Mouse (Mus musculus) megakaryocyte, embryonic 14.5 days (primary cell): ENCODE data around the gene Cped1.

Source experiments
- FLI1 ChIP-seq: IDR thresholded peaks from 2 replicates; pipeline ENCODE4 v1.6.1; 2012; ENCODE audit warnings: low read length, inconsistent platforms, mixed read lengths
- GATA1 ChIP-seq: IDR thresholded peaks from 3 replicates; pipeline ENCODE4 v1.6.1; 2012; ENCODE audit warnings: mixed read lengths, low read length, inconsistent platforms, borderline replicate concordance

- TF ChIP-seq GATA1 (no peak), FLI1 (no peak)
These were observed 311.3 kb downstream of the Cped1 start for GRCm38 (mm10) chr6:22297028-22297427.
